Mouse (Mus musculus): ENCODE measurements at regions not wholly inside any gene's neighbourhood (a gene's known extent, or its start where the extent isn't known, plus 50 kb on each side); places are given as distances from the start of the nearest gene placed in this dataset.
A peak's percentile ranks its signal among the peaks of the same experiment; 100 is the strongest.

GRCm38 (mm10) chr7:31208237-31209054, 52.8 kb upstream of the Gramd1a start:
- peaks cover 6% of the 10 kb centered on the region; the same call in 1 of the 2 replicates for H3K4me1 ChIP-seq (ENCODE audit: control insufficient read depth, insufficient read depth, low read length)
- H3K27ac ChIP-seq (ENCODE audit: insufficient read depth, low read depth, low read length): no peak overlapping the region
- TF ChIP-seq POLR2A (IDR thresholded peaks at IDR 0.05; ENCODE audit: borderline replicate concordance, low read depth, low read length) (no peak), CTCF (IDR thresholded peaks at IDR 0.05; ENCODE audit: low read depth, low read length) (no peak)
- peak overlapping the region; percentile 80 for H3K4me3 ChIP-seq (ENCODE audit: insufficient read depth, low read length)

- peaks cover 6% of the 10 kb centered on the region; the same call in 1 of the 2 replicates for H3K4me1 ChIP-seq (ENCODE audit: control insufficient read depth, insufficient read depth, low read length)
- TF ChIP-seq CTCF (IDR thresholded peaks at IDR 0.05; ENCODE audit: low read depth, low read length): no peak
- TF ChIP-seq POLR2A (IDR thresholded peaks at IDR 0.05; ENCODE audit: borderline replicate concordance, low read depth, low read length): no peak
- peak overlapping the region; percentile 80 for H3K4me3 ChIP-seq (ENCODE audit: insufficient read depth, low read length)
- H3K27ac ChIP-seq (ENCODE audit: insufficient read depth, low read depth, low read length): no peak overlapping the region
These were observed 52.0 kb upstream of the Gramd1a start for GRCm38 (mm10) chr7:31207563-31208236.

Measured in bone marrow macrophage, adult 2 months (primary cell).